Mouse (Mus musculus) heart, adult 2 months (tissue): ENCODE results near the gene Lsm10.

Source experiments
- CTCF ChIP-seq: fragments of 200-600 bp; IDR thresholded peaks from 2 replicates; pipeline ENCODE4 v1.8.1; 2022; ENCODE audit warnings: antibody characterized with exemption, mild to moderate bottlenecking, moderate library complexity
- EP300 ChIP-seq: fragments of 200-500 bp; IDR thresholded peaks from 2 replicates; pipeline ENCODE4 v1.6.1; 2011; ENCODE audit warnings: low read depth, low read length, control low read depth; ENCODE audit not compliant: insufficient read depth
- POLR2A ChIP-seq: fragments of 200-500 bp; IDR thresholded peaks from 2 replicates; pipeline ENCODE4 v1.6.1; 2011; ENCODE audit warnings: mild to moderate bottlenecking, low read depth, low read length, control low read depth; ENCODE audit not compliant: insufficient read depth

- TF ChIP-seq POLR2A (no peak), CTCF (no peak), EP300 (no peak)
Measured at GRCm38 (mm10) chr4:126102061-126102841, 5.8 kb downstream of the Lsm10 start.
